Mouse (Mus musculus) gastrocnemius, postnatal 25 days (tissue): ENCODE data around the gene Olfr957. TPM values are rescaled to one million over a fixed set of nuclear protein-coding genes. Genes with fewer than 3 reads are reported as not detected.

Experiments used
- DNase-seq: peaks from one replicate; pipeline ENCODE4 v3.0.0; 2022
- long read RNA-seq, 2 experiments: library from polyadenylated mRNA; stranded (forward); transcript quantifications; one replicate each; pipeline ENCODE4 v2.0.0; 2021
- total RNA-seq, 2 experiments: library from RNA; stranded (reverse); gene quantifications; 1 replicate in 1 of 2; 2 replicates in 1 of 2; pipeline ENCODE4 v1.2.3; 2021

The Olfr957 gene
- not detected for total RNA-seq
- long read RNA-seq, experiment 1 = 0 reads
- long read RNA-seq, experiment 2 = 0 reads

GRCm38 (mm10) chr9:39515531-39515930 is at the start of gene Olfr957:
Olfr957 (minus strand) TSS chr9:39515809.
- DNase-seq = no peak

GRCm38 (mm10) chr9:39558349-39558647 is 42.7 kb upstream of the Olfr957 start:
- no peak for DNase-seq

- DNase-seq = no peak
Observed at GRCm38 (mm10) chr9:39557529-39558348, 42.1 kb upstream of the Olfr957 start.

GRCm38 (mm10) chr9:39553946-39554345 is 38.3 kb upstream of the Olfr957 start, which contains the start of gene Olfr958:
Olfr958 (minus strand) TSS chr9:39554054.
- no peak for DNase-seq

- no peak for DNase-seq
Observed at GRCm38 (mm10) chr9:39550806-39551205, 35.2 kb upstream of the Olfr957 start.

- no peak for DNase-seq
Observed at GRCm38 (mm10) chr9:39523616-39524285, 8.1 kb upstream of the Olfr957 start.

GRCm38 (mm10) chr9:39518595-39518994 is 3.0 kb upstream of the Olfr957 start:
- no peak for DNase-seq

- DNase-seq = no peak
Observed at GRCm38 (mm10) chr9:39509412-39509811, 6.2 kb downstream of the Olfr957 start.

GRCm38 (mm10) chr9:39508998-39509397 is 6.6 kb downstream of the Olfr957 start:
- peak; percentile 7 for DNase-seq

- no peak for DNase-seq
Observed at GRCm38 (mm10) chr9:39493895-39494294, 21.7 kb downstream of the Olfr957 start, which contains the start of gene Olfr44. Olfr44 (minus strand) TSS chr9:39493995.

GRCm38 (mm10) chr9:39471844-39472243 is 43.8 kb downstream of the Olfr957 start, which contains the start of gene Olfr955:
Olfr955 (minus strand) TSS chr9:39471944.
- DNase-seq = no peak

Other genes starting within 250 kb of the Olfr957 start
- not detected for gene Olfr945, start 239.0 kb downstream of the Olfr957 start, total RNA-seq
- not detected for gene Olfr948, start 189.8 kb downstream of the Olfr957 start, total RNA-seq
- not detected for gene Olfr951, start 128.4 kb downstream of the Olfr957 start, total RNA-seq
- not detected for gene Olfr952, start 88.7 kb downstream of the Olfr957 start, total RNA-seq
- not detected for gene Olfr954, start 59.1 kb downstream of the Olfr957 start, total RNA-seq
- gene Olfr955, start 43.9 kb downstream of the Olfr957 start, total RNA-seq = not detected
- not detected for gene Olfr44, start 21.8 kb downstream of the Olfr957 start, total RNA-seq
- gene Olfr958, start 38.2 kb upstream of the Olfr957 start, total RNA-seq = not detected
- gene Olfr959, start 59.8 kb upstream of the Olfr957 start, total RNA-seq = not detected
- 1 to 10 TPM in 1 of 2 experiments, under 1 TPM in 1; 0.82 to 3.2 TPM for gene AW551984, start 88.6 kb upstream of the Olfr957 start, total RNA-seq
- not detected for gene Olfr148, start 94.8 kb upstream of the Olfr957 start, total RNA-seq
- gene Olfr960, start 105.6 kb upstream of the Olfr957 start, total RNA-seq = not detected
- not detected for gene Olfr961, start 129.3 kb upstream of the Olfr957 start, total RNA-seq
- not detected for gene Olfr963, start 151.4 kb upstream of the Olfr957 start, total RNA-seq
- gene Olfr149, start 191.3 kb upstream of the Olfr957 start, total RNA-seq = not detected
- not detected for gene Olfr965, start 195.5 kb upstream of the Olfr957 start, total RNA-seq
- gene Olfr150, start 215.2 kb upstream of the Olfr957 start, total RNA-seq = not detected
- gene Olfr967, start 230.4 kb upstream of the Olfr957 start, total RNA-seq = not detected